Comparison of ENCODE assay signal across 21 mouse cellular contexts in genomic region chr6:143645989-143646388, GRCm38 (mm10).
DNase-seq lines count a peak whose midpoint lies in the region; ATAC-seq and TF ChIP-seq lines count a peak whose summit lies in the region.
"Had no signal": no experiment of that assay in that cellular context is flagged by ENCODE, and none has a peak within 500 bp of the region (broad histone marks: within the 10 kb centered on the region; RNA-seq: fewer than 3 reads in every experiment).

No protein-coding gene starts in this region.

- peak; percentile 24 for DNase-seq in heart, adult 11 months
- DNase-seq in heart, adult 9 months (ENCODE audit: low spot score in 2 of 2), result no peak
- peak; percentile 31 for DNase-seq in embryonic facial prominence, embryonic 11.5 days (ENCODE audit: low spot score)
- no peak for DNase-seq in left cerebral cortex, adult 2 months (ENCODE audit: extremely low spot score in 1 of 2, low spot score in 2 of 2)
- DNase-seq in thymus, postnatal 36 days, result no peak
- DNase-seq: adrenal gland, adult 2 months; adrenal gland, postnatal 14 days; cerebellum, adult 11 months; cerebellum, adult 2 months; cerebellum, adult 9-11 months; cerebellum, postnatal 25 days; gastrocnemius, postnatal 25 days; heart, adult 2 months had no signal

- no peak for ATAC-seq in embryonic facial prominence, embryonic 11.5 days (replicated peaks; ENCODE audit: insufficient number of reproducible peaks, low FRiP score, low TSS enrichment, low read depth)
- no peak for ATAC-seq in limb, embryonic 13.5 days (ENCODE audit: low FRiP score, low read depth)
- ATAC-seq: forebrain, embryonic 15.5 days; Patski had no signal

- WGBS in embryonic facial prominence, embryonic 11.5 days, result 43% methylated on average over 4 of the region's 4 CpGs
- WGBS in limb, embryonic 13.5 days, result 35% methylated on average over 4 of the region's 4 CpGs

- no peaks in the 10 kb centered on the region for H3K9me3 ChIP-seq in embryonic facial prominence, embryonic 11.5 days (replicated peaks; ENCODE audit: control insufficient read depth, low read length)
- 0 out of 2 replicates have a peak, but pooled peaks cover under 1% of the 10 kb centered on the region for H3K9me3 ChIP-seq in limb, embryonic 13.5 days
- H3K9me3 ChIP-seq: forebrain, embryonic 12.5 days; forebrain, embryonic 15.5 days; hindbrain, embryonic 12.5 days; hindbrain, embryonic 15.5 days had no signal

- no peaks in the 10 kb centered on the region for H3K4me1 ChIP-seq in embryonic facial prominence, embryonic 11.5 days (ENCODE audit: control insufficient read depth, insufficient read depth, low read length)
- H3K4me1 ChIP-seq in limb, embryonic 13.5 days, result no peaks in the 10 kb centered on the region; the same call in 1 of the 2 replicates
- H3K4me1 ChIP-seq: forebrain, embryonic 12.5 days; forebrain, embryonic 15.5 days; hindbrain, embryonic 12.5 days; hindbrain, embryonic 15.5 days had no signal

- no peak overlapping the region for H3K27ac ChIP-seq in embryonic facial prominence, embryonic 11.5 days (replicated peaks; ENCODE audit: low read depth, low read length)
- H3K27ac ChIP-seq in limb, embryonic 13.5 days, result peak overlapping the region; percentile 55; the same call in 1 of the 2 replicates
- no peak overlapping the region for H3K27ac ChIP-seq in left cerebral cortex, adult 2 months
- H3K27ac ChIP-seq: forebrain, embryonic 12.5 days; forebrain, embryonic 15.5 days; heart, adult 2 months; hindbrain, embryonic 12.5 days; hindbrain, embryonic 15.5 days had no signal

- no peak for TF ChIP-seq CTCF in left cerebral cortex, adult 2 months (IDR thresholded peaks at IDR 0.05)

- H3K9ac ChIP-seq in embryonic facial prominence, embryonic 11.5 days (replicated peaks; ENCODE audit: low read length), result no peak overlapping the region
- no peak overlapping the region for H3K9ac ChIP-seq in limb, embryonic 13.5 days
- H3K9ac ChIP-seq: forebrain, embryonic 12.5 days; forebrain, embryonic 15.5 days; hindbrain, embryonic 12.5 days; hindbrain, embryonic 15.5 days had no signal

- no peaks in the 10 kb centered on the region for H3K27me3 ChIP-seq in embryonic facial prominence, embryonic 11.5 days (ENCODE audit: control insufficient read depth, insufficient read depth, low read length)
- no peaks in the 10 kb centered on the region for H3K27me3 ChIP-seq in limb, embryonic 13.5 days
- H3K27me3 ChIP-seq: forebrain, embryonic 12.5 days; forebrain, embryonic 15.5 days; hindbrain, embryonic 12.5 days; hindbrain, embryonic 15.5 days; Patski had no signal

- intact Hi-C loops in left cerebral cortex, adult 2 months (cut with DNase I), result no loop called here

- H3K4me3 ChIP-seq in embryonic facial prominence, embryonic 11.5 days (ENCODE audit: low read depth, low read length), result no peak overlapping the region
- no peak overlapping the region for H3K4me3 ChIP-seq in limb, embryonic 13.5 days
- H3K4me3 ChIP-seq in left cerebral cortex, adult 2 months, result no peak overlapping the region
- H3K4me3 ChIP-seq: erythroblast, embryonic 14.5 days; forebrain, embryonic 12.5 days; forebrain, embryonic 15.5 days; heart, adult 2 months; hindbrain, embryonic 12.5 days; hindbrain, embryonic 15.5 days had no signal

- H3K4me2 ChIP-seq in embryonic facial prominence, embryonic 11.5 days (ENCODE audit: low read depth, low read length), result no peak overlapping the region
- H3K4me2 ChIP-seq in limb, embryonic 13.5 days (replicated peaks), result no peak overlapping the region
- H3K4me2 ChIP-seq: forebrain, embryonic 12.5 days; forebrain, embryonic 15.5 days; heart, embryonic 11.5 days; hindbrain, embryonic 12.5 days; hindbrain, embryonic 15.5 days had no signal

- no peaks in the 10 kb centered on the region for H3K36me3 ChIP-seq in embryonic facial prominence, embryonic 11.5 days (replicated peaks; ENCODE audit: control insufficient read depth, insufficient read depth, low read depth, low read length)
- H3K36me3 ChIP-seq in limb, embryonic 13.5 days, result no peaks in the 10 kb centered on the region
- H3K36me3 ChIP-seq: forebrain, embryonic 12.5 days; forebrain, embryonic 15.5 days; hindbrain, embryonic 12.5 days; hindbrain, embryonic 15.5 days had no signal

Comparison
In these comparisons a context has a peak if more than half of its experiments do, and no peak if none do; other contexts are left out.
1. DNase-seq: peak in heart, adult 11 months (single experiment) and embryonic facial prominence, embryonic 11.5 days (single experiment); none in heart, adult 9 months (0 of 2), left cerebral cortex, adult 2 months (0 of 2) and thymus, postnatal 36 days (0 of 2).